Mouse (Mus musculus): ENCODE results near the gene Ppp1r35.

The Ppp1r35 gene

GRCm38 (mm10) chr5:137751221-137751887 lies 27.3 kb upstream of the Ppp1r35 start:
- DNase-seq (ENCODE audit: low read depth, low spot score) = no peak

GRCm38 (mm10) chr5:137751988-137752387 lies 26.7 kb upstream of the Ppp1r35 start:
- no peak for DNase-seq (ENCODE audit: low read depth, low spot score)

GRCm38 (mm10) chr5:137753111-137753832 lies 25.4 kb upstream of the Ppp1r35 start:
- no peak for DNase-seq (ENCODE audit: low read depth, low spot score)

- no peak for DNase-seq (ENCODE audit: low read depth, low spot score)
Measured at GRCm38 (mm10) chr5:137755425-137755824, 23.2 kb upstream of the Ppp1r35 start.

GRCm38 (mm10) chr5:137756106-137756505 lies 22.5 kb upstream of the Ppp1r35 start:
- no peak for DNase-seq (ENCODE audit: low read depth, low spot score)

- peak; percentile 49 for DNase-seq (ENCODE audit: low read depth, low spot score)
Measured at GRCm38 (mm10) chr5:137756882-137757661, 21.6 kb upstream of the Ppp1r35 start.

- DNase-seq (ENCODE audit: low read depth, low spot score) = no peak
Measured at GRCm38 (mm10) chr5:137757887-137758286, 20.8 kb upstream of the Ppp1r35 start.

GRCm38 (mm10) chr5:137758921-137759534 lies 19.6 kb upstream of the Ppp1r35 start:
- DNase-seq (ENCODE audit: low read depth, low spot score) = no peak

GRCm38 (mm10) chr5:137759971-137760412 lies 18.7 kb upstream of the Ppp1r35 start:
- peak; percentile 78 for DNase-seq (ENCODE audit: low read depth, low spot score)

- DNase-seq (ENCODE audit: low read depth, low spot score) = no peak
Measured at GRCm38 (mm10) chr5:137764609-137765340, 13.9 kb upstream of the Ppp1r35 start.

GRCm38 (mm10) chr5:137766270-137766669 lies 12.4 kb upstream of the Ppp1r35 start:
- peak; percentile 45 for DNase-seq (ENCODE audit: low read depth, low spot score)

GRCm38 (mm10) chr5:137768475-137768874 lies 10.2 kb upstream of the Ppp1r35 start:
- no peak for DNase-seq (ENCODE audit: low read depth, low spot score)

- peak; percentile 53 for DNase-seq (ENCODE audit: low read depth, low spot score)
Measured at GRCm38 (mm10) chr5:137770709-137771108, 7.9 kb upstream of the Ppp1r35 start.

- no peak for DNase-seq (ENCODE audit: low read depth, low spot score)
Measured at GRCm38 (mm10) chr5:137772755-137773154, 5.9 kb upstream of the Ppp1r35 start.

- no peak for DNase-seq (ENCODE audit: low read depth, low spot score)
Measured at GRCm38 (mm10) chr5:137775587-137776290, 2.9 kb upstream of the Ppp1r35 start.

- DNase-seq (ENCODE audit: low read depth, low spot score) = peak; percentile 54
Measured at GRCm38 (mm10) chr5:137776408-137776918, 2.2 kb upstream of the Ppp1r35 start.

- no peak for DNase-seq (ENCODE audit: low read depth, low spot score)
Measured at GRCm38 (mm10) chr5:137777267-137777845, 1.3 kb upstream of the Ppp1r35 start.

- DNase-seq (ENCODE audit: low read depth, low spot score) = no peak
Measured at GRCm38 (mm10) chr5:137779053-137779933, 644 bp downstream of the Ppp1r35 start.

- DNase-seq (ENCODE audit: low read depth, low spot score) = no peak
Measured at GRCm38 (mm10) chr5:137781661-137782060, 3.0 kb downstream of the Ppp1r35 start.
